Mouse (Mus musculus) right cerebral cortex, adult 18-20 months (tissue): ENCODE results near the gene Crlf3.
"Not testable (repeated sequence)": the region's sequence is repeated elsewhere in the genome, so short reads cannot be mapped to it uniquely, and the experiment has no call there.

Experiments used
- DNase-seq: peaks from one replicate; pipeline ENCODE4 v3.0.0; 2022; ENCODE audit warnings: mixed read lengths

Crlf3 gene

GRCm38 (mm10) chr11:80066373-80066772 is 14.4 kb downstream of the Crlf3 start:
- not testable (repeated sequence) for DNase-seq

- peak; percentile 30 for DNase-seq
Observed at GRCm38 (mm10) chr11:80062159-80062558, 18.6 kb downstream of the Crlf3 start.

- no peak for DNase-seq
Observed at GRCm38 (mm10) chr11:80056141-80056540, 24.6 kb downstream of the Crlf3 start.

- no peak for DNase-seq
Observed at GRCm38 (mm10) chr11:80054659-80055058, 26.1 kb downstream of the Crlf3 start.

GRCm38 (mm10) chr11:80053171-80053570 is 27.6 kb downstream of the Crlf3 start:
- DNase-seq = no peak

- no peak for DNase-seq
Observed at GRCm38 (mm10) chr11:80052456-80052855, 28.3 kb downstream of the Crlf3 start.

- no peak for DNase-seq
Observed at GRCm38 (mm10) chr11:80050088-80050487, 30.7 kb downstream of the Crlf3 start.

GRCm38 (mm10) chr11:80046856-80047255 is 33.9 kb downstream of the Crlf3 start:
- DNase-seq = no peak

GRCm38 (mm10) chr11:80043419-80043817 is 37.4 kb downstream of the Crlf3 start:
- no peak for DNase-seq

GRCm38 (mm10) chr11:80042615-80043418 is 38.0 kb downstream of the Crlf3 start:
- peak; percentile 21 for DNase-seq

GRCm38 (mm10) chr11:80037495-80037894 is 43.3 kb downstream of the Crlf3 start:
- DNase-seq = no peak

GRCm38 (mm10) chr11:80021306-80021705 is 59.5 kb downstream of the Crlf3 start:
- no peak for DNase-seq

- no peak for DNase-seq
Observed at GRCm38 (mm10) chr11:80019792-80020191, 61.0 kb downstream of the Crlf3 start.

- not testable (repeated sequence) for DNase-seq
Observed at GRCm38 (mm10) chr11:80016533-80016932, 64.3 kb downstream of the Crlf3 start.
